10 mouse cellular contexts compared by ENCODE assay signal in the genomic region with DNA sequence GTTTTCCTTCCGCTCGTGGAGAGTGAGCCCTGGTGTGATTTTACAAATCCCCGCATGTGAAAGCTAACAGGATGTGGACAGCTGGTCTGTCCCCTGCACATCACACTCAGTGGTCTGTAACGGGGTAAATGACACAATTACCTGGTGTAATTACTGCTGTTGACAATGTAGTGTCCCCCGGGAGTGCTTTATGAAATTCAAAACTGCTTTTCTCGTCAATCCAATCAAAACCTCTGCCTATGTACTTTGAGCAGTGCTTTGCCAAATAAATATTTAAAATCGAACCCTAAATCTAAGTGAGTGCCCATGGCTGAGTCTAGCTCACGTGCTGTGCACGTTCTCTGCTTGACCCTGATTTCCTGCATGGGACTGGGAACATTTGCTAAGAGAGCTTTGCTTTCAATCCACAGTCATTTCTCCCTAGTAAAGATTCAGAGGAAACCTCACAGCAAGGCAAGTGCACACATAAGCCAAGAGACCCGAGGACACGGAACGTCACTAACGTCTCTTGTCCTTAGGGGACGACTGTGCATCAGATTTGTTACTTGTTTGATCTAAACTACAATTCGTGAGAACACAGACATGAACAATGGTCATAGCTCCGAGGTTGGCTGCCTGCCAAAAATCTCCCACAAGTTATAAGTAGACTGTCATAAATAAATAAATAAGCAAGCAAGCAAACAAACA.
A peak's percentile ranks its signal among the peaks of the same experiment; 100 is the strongest.
DNase-seq lines count a peak whose midpoint lies in the region; ATAC-seq and TF ChIP-seq lines count a peak whose summit lies in the region.
"Had no signal": no experiment of that assay in that cellular context is flagged by ENCODE, and none has a peak within 500 bp of the region (broad histone marks: within the 10 kb centered on the region; RNA-seq: fewer than 3 reads in every experiment).

No protein-coding gene starts in this region.

- peak; percentile 18 for DNase-seq in gastrocnemius, postnatal 10 days
- no peak for DNase-seq in gastrocnemius, adult 2 months
- peak; percentile 2 for DNase-seq in 3T3-L1 (ENCODE audit: low read depth, low spot score)
- DNase-seq in brain, adult 2 months (ENCODE audit: low read depth, low spot score) = peak; percentile 17
- no peak for DNase-seq in layer of hippocampus, postnatal 14 days (ENCODE audit: low spot score in 2 of 2)
- DNase-seq in urinary bladder, postnatal 36 days (ENCODE audit: low spot score in 2 of 2) = no peak
- DNase-seq: liver, embryonic 13.5 days; thymus, adult 2 months had no signal

- peaks cover 8% of the 10 kb centered on the region for H3K4me1 ChIP-seq in hindbrain, embryonic 16.5 days (ENCODE audit: control insufficient read depth, insufficient read depth, low read depth, low read length)
- H3K4me1 ChIP-seq: liver, embryonic 13.5 days had no signal

- TF ChIP-seq CTCF in gastrocnemius, adult 2 months (IDR thresholded peaks at IDR 0.05) = no peak

- H3K4me2 ChIP-seq in hindbrain, embryonic 16.5 days (ENCODE audit: low read length) = peak overlapping the region; percentile 22; the same call in 1 of the 2 replicates
- H3K4me2 ChIP-seq: liver, embryonic 13.5 days had no signal

- H3K27ac ChIP-seq in gastrocnemius, adult 2 months = no peak overlapping the region
- peak overlapping the region; percentile 40 for H3K27ac ChIP-seq in hindbrain, embryonic 16.5 days (ENCODE audit: low read depth, low read length)
- H3K27ac ChIP-seq: liver, embryonic 13.5 days had no signal

- H3K4me3 ChIP-seq in gastrocnemius, adult 2 months = no peak overlapping the region
- no peak overlapping the region for H3K4me3 ChIP-seq in hindbrain, embryonic 16.5 days (ENCODE audit: low read length)
- H3K4me3 ChIP-seq: liver, embryonic 13.5 days had no signal

- intact Hi-C loops in gastrocnemius, adult 2 months (cut with DNase I) = no loop called here

- H3K9me3 ChIP-seq in hindbrain, embryonic 16.5 days (ENCODE audit: control insufficient read depth, low read length) = no peaks in the 10 kb centered on the region
- H3K9me3 ChIP-seq: liver, embryonic 13.5 days had no signal

- H3K9ac ChIP-seq in hindbrain, embryonic 16.5 days (ENCODE audit: low read depth, low read length) = no peak overlapping the region
- H3K9ac ChIP-seq: liver, embryonic 13.5 days had no signal

- no peaks in the 10 kb centered on the region for H3K36me3 ChIP-seq in hindbrain, embryonic 16.5 days (ENCODE audit: control insufficient read depth, insufficient read depth, low read length)
- H3K36me3 ChIP-seq: liver, embryonic 13.5 days had no signal

- ATAC-seq in hindbrain, embryonic 16.5 days = peak; percentile 68
- no peak for ATAC-seq in erythroid progenitor cell, adult 5-6 weeks (replicated peaks; ENCODE audit: low FRiP score, poor library complexity, severe bottlenecking)

- H3K27me3 ChIP-seq in hindbrain, embryonic 16.5 days (replicated peaks; ENCODE audit: control insufficient read depth, insufficient read depth, low read length) = no peaks in the 10 kb centered on the region
- H3K27me3 ChIP-seq: liver, embryonic 13.5 days had no signal

- 21% methylated on average over 16 of the region's 16 CpGs for WGBS in hindbrain, embryonic 16.5 days

Comparison
In these comparisons a context has a peak if more than half of its experiments do, and no peak if none do; other contexts are left out.
1. DNase-seq: peak in gastrocnemius, postnatal 10 days (single experiment), 3T3-L1 (single experiment) and brain, adult 2 months (single experiment); none in gastrocnemius, adult 2 months (single experiment), layer of hippocampus, postnatal 14 days (0 of 2) and urinary bladder, postnatal 36 days (0 of 2).